Mouse (Mus musculus) frontal cortex, postnatal 36 days (tissue): Measurements from ENCODE around the gene Mmaa.

ENCODE experiments used
- DNase-seq, 2 experiments: peaks; one replicate each; pipeline ENCODE4 v3.0.0; 2022; ENCODE audit warnings: low spot score in 2 of 2

Gene Mmaa

GRCm38 (mm10) chr8:79222106-79222751 lies 72.5 kb downstream of the Mmaa start:
- no peak for DNase-seq
